Mouse (Mus musculus) G1E (cell line): Measurements from ENCODE around the gene Sf3a1.

ENCODE experiments used
- CTCF ChIP-seq: IDR thresholded peaks from 2 replicates; pipeline ENCODE4 v1.5.1; 2012; ENCODE audit warnings: low read depth, low read length, inconsistent platforms, mixed read lengths
- GATA1 ChIP-seq: IDR thresholded peaks from 2 replicates; pipeline ENCODE4 v1.6.1; 2012; ENCODE audit warnings: borderline replicate concordance, low read length, inconsistent platforms, mixed read lengths

- TF ChIP-seq CTCF (no peak), GATA1 (no peak)
Observed at GRCm38 (mm10) chr11:4119635-4120034, 40.5 kb upstream of the Sf3a1 start.
